Comparison of ENCODE assay signal across 8 mouse cellular contexts in genomic region chr7:107665221-107665585, GRCm38 (mm10). TPM values are rescaled to one million over a fixed set of nuclear protein-coding genes. Genes with fewer than 3 reads are reported as not detected.
A peak's percentile ranks its signal among the peaks of the same experiment; 100 is the strongest.
DNase-seq lines count a peak whose midpoint lies in the region; ATAC-seq and TF ChIP-seq lines count a peak whose summit lies in the region.

No protein-coding gene starts in this region.

- H3ac ChIP-seq in myocyte (ENCODE audit: control insufficient read depth, insufficient read length): no peak overlapping the region

- no peaks in the 10 kb centered on the region for H3K36me3 ChIP-seq in myocyte (ENCODE audit: control insufficient read depth, insufficient read depth)

- H3K4me3 ChIP-seq in myocyte: peak overlapping the region; percentile 9

- peak; percentile 26 for ATAC-seq in granulocyte monocyte progenitor cell, adult 5-6 weeks (replicated peaks; ENCODE audit: poor library complexity, severe bottlenecking)
- ATAC-seq in inflammation-experienced regulatory T-cells, adult 6 months: no peak

- TF ChIP-seq POLR2A in myocyte (IDR thresholded peaks at IDR 0.05; ENCODE audit: insufficient read length, low read depth): no peak

- no peak overlapping the region for H3K4me2 ChIP-seq in myocyte (ENCODE audit: low read depth)

- no peaks in the 10 kb centered on the region for H3K79me2 ChIP-seq in myocyte (ENCODE audit: control insufficient read depth, insufficient read depth)

- DNase-seq in right cerebral cortex, adult 18-20 months: peak; percentile 39
- DNase-seq in right cerebral cortex, postnatal 14 days: no peak
- peak; percentile 32 for DNase-seq in kidney, postnatal 10 days
- no peak for DNase-seq in cerebellum, adult 9-10 months
- no peak for DNase-seq in cerebellum, postnatal 25 days

- no peaks in the 10 kb centered on the region for H3K27me3 ChIP-seq in myocyte (ENCODE audit: control insufficient read depth, insufficient read depth, insufficient read length)

TF ChIP-seq in myocyte, 11 proteins besides CTCF, POLR2A, EP300 and RAD21:
- no peak for TF ChIP-seq CEBPB (IDR thresholded peaks at IDR 0.05; ENCODE audit: insufficient read depth, poor library complexity, severe bottlenecking)
- TF ChIP-seq REST (IDR thresholded peaks at IDR 0.05; ENCODE audit: insufficient read depth, insufficient read length): no peak
- peak in 1 of 3 experiments; percentile 5 for TF ChIP-seq MYOG (IDR thresholded peaks at IDR 0.05; ENCODE audit: control insufficient read depth in 1 of 3, insufficient read depth in 1 of 3, insufficient read length in 2 of 3, low read depth in 2 of 3)
- TF ChIP-seq USF1 (IDR thresholded peaks at IDR 0.05; ENCODE audit: low read depth): no peak
- no peak for TF ChIP-seq TCF3 (IDR thresholded peaks at IDR 0.05; ENCODE audit: insufficient read length, low read depth)
- TF ChIP-seq E2F4 (IDR thresholded peaks at IDR 0.05; ENCODE audit: insufficient read depth): no peak

RNA-seq across cellular contexts. Expression of gene 5330417H12Rik, which starts 40.2 kb away (rescaled TPM):
- total RNA-seq in granulocyte monocyte progenitor cell, adult 5-6 weeks (2014; fragmentation: Nextera tagmentation): not detected in 2 replicates
- not detected in 2 replicates for total RNA-seq in granulocyte monocyte progenitor cell, adult 5-6 weeks (2017)
- not detected for polyA plus RNA-seq in myocyte (2012; fragmentation: generic; extraction: Trizol)
- polyA plus RNA-seq in inflammation-experienced regulatory T-cells, adult 6 months (2017; shearing (Covaris generic)): not detected

Comparison
In these comparisons a context has a peak if more than half of its experiments do, and no peak if none do; other contexts are left out.
1. DNase-seq: peak in right cerebral cortex, adult 18-20 months (single experiment) and kidney, postnatal 10 days (single experiment); none in right cerebral cortex, postnatal 14 days (single experiment), cerebellum, adult 9-10 months (single experiment) and cerebellum, postnatal 25 days (0 of 2).